Mouse (Mus musculus): ENCODE measurements around the gene Tecr. TPM values are rescaled to one million over a fixed set of nuclear protein-coding genes. Genes with fewer than 3 reads are reported as not detected.

Tecr gene
- polyA plus RNA-seq, 1 experiment from 2014 or later = 998 TPM

DNA sequence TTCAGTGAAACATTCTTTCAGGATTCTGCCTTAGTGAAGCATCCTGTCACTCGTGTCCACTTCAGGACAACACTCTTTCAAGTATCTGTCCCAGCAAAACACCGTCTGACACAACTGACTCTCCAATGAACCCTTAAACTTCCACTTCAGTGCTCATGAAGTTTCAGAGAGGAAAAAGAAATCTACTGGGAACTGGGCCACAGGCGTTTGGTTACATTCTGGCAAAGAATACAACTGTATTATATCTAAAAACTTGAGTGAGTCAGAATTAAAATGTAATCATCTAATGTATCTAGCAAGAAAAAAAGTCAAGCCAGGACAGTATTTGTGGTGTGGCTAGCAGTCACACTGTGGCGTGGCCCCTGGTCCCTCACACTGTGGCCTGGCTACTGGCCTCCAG lies 31.1 kb upstream of the Tecr start:
- Histone ChIP-seq H3K4me1 (replicated peaks) (no peaks in the 10 kb centered on the region), H3K4me3 (no peak overlapping the region)
- ATAC-seq (ENCODE audit: low FRiP score) = no peak

DNA sequence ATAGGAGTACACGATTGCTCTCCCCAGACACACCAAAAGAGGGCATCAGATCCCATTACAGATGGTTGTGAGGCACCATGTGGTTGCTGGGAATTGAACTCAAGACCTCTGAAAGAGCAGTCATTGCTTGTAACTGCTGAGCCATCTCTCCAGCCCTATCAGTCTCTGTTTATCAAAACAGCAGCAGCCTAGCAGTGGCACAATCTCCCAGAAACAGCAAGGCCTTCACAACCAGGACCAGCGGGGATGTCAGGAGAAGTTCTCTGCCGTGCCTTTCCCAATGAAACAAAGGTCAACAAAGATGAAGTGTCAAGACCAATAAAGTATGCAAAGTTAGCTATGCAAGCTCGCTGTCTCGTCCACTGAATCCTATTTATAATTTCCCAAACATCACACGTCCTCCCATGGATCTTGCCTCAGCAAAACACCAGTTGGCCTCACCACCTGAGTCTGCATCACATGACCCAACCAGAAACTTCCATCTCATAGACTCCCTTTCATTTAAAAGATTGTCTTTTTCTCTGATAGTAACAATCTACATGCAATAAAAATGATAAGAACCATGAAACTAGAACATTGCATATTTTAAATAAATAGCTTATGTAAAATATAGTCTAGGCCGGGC lies 24.4 kb upstream of the Tecr start:
- peaks cover 6% of the 10 kb centered on the region for H3K9me3 ChIP-seq
- H3K4me2 ChIP-seq = no peak overlapping the region
- 91% methylated on average over 7 of the region's 7 CpGs for WGBS
- H3K27me3 ChIP-seq = no peaks in the 10 kb centered on the region
- H3K4me1 ChIP-seq (replicated peaks) = no peaks in the 10 kb centered on the region
- no peaks in the 10 kb centered on the region for H3K36me3 ChIP-seq
- H3K27ac ChIP-seq = no peak overlapping the region
- no peak overlapping the region for H3K4me3 ChIP-seq
- H3K9ac ChIP-seq = no peak overlapping the region
- ATAC-seq (ENCODE audit: low FRiP score) = no peak

More for the DNA sequence above, 31.1 kb upstream of the Tecr start:
- Histone ChIP-seq H3K36me3 (no peaks in the 10 kb centered on the region), H3K27me3 (0 out of 2 replicates have a peak, but pooled peaks cover 5% of the 10 kb centered on the region), H3K27ac (no peak overlapping the region), H3K9me3 (peaks cover 6% of the 10 kb centered on the region), H3K4me2 (no peak overlapping the region), H3K9ac (no peak overlapping the region)
- 79% methylated on average over 4 of the region's 4 CpGs for WGBS

DNA sequence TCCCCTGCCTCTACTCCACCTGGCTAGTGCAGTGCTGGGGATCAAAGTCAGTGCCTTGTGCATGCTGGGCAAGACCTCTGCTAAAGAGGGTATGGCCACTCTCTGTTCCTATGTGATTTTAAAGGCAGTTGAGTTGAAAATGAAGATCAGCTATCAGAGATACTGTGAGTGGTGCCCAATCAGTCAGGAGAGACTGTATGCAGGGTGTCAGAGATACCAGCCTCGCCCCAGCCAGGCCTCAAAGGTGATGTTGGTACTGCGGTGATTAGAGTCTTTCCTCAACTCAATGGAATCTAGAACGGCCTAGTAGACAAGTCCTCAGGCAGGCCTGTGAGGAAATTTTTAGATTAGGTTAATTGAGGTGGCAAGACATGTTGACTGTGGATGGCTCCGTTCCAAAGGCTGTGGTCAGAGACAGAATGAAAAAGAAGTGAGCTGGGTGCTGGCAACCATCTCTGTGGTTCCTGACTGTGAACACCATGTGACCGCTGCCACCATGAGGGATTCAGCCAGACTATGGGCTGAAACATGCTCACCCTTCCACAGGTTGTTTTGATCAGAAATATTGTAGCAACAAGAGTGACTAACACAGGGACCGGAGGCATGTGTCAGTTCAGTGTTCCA lies 18.0 kb upstream of the Tecr start:
- no peak overlapping the region for H3K9ac ChIP-seq
- H3K4me2 ChIP-seq = no peak overlapping the region
- no peak overlapping the region for H3K4me3 ChIP-seq
- H3K27me3 ChIP-seq = 0 out of 2 replicates have a peak, but pooled peaks cover 2% of the 10 kb centered on the region
- no peaks in the 10 kb centered on the region for H3K36me3 ChIP-seq
- no peak for ATAC-seq (ENCODE audit: low FRiP score)
- WGBS = 92% methylated on average over 6 of the region's 6 CpGs
- 0 out of 2 replicates have a peak, but pooled peaks cover 4% of the 10 kb centered on the region for H3K4me1 ChIP-seq (replicated peaks)
- H3K27ac ChIP-seq = no peak overlapping the region
- H3K9me3 ChIP-seq = no peaks in the 10 kb centered on the region

DNA sequence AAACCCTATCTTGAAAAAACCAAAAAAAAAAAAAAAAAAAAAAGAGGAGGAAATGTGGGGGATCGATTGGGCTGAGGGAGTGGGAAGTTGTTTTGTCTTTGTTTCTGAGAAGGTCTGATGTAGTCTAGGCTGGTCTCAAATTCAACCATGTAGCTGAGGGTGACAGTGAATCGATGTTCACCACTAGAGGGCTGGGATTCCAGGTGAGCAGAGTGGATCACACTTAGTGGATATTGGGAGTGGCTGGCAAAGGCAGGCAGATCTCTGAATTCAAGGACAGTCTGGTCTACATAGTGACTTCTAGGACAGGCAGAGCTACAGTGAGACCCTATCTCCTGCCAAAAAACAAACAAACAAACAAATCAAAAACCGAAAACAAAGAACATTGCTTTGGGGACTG lies 17.0 kb upstream of the Tecr start:
- WGBS = 46% methylated on average over 3 of the region's 3 CpGs
- no peak overlapping the region for H3K9ac ChIP-seq
- 0 out of 2 replicates have a peak, but pooled peaks cover 2% of the 10 kb centered on the region for H3K27me3 ChIP-seq
- no peak for ATAC-seq (ENCODE audit: low FRiP score)
- no peaks in the 10 kb centered on the region for H3K36me3 ChIP-seq
- H3K4me1 ChIP-seq (replicated peaks) = 0 out of 2 replicates have a peak, but pooled peaks cover 4% of the 10 kb centered on the region
- no peak overlapping the region for H3K4me2 ChIP-seq
- no peak overlapping the region for H3K4me3 ChIP-seq
- no peaks in the 10 kb centered on the region for H3K9me3 ChIP-seq
- H3K27ac ChIP-seq = no peak overlapping the region

DNA sequence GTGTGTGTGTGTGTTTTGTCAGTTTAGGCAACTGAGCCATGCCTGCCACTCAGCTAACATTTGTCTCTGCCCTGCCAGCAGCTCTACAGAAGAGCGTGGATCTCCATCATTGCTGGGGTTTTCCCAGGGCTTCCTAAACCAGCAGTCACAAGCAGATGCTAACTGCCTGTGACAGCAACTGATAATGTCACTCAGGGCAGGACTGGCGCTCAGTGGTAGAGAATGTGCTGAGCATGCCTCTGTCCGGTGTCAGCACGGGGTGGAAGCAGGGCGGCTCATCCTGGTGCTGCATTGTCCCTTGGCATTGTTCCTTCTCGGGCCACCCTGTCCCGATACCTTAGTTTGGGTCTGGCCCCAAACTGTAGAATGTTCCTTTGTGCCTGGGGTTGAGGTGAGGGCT lies 15.8 kb upstream of the Tecr start:
- Histone ChIP-seq H3K4me3 (no peak overlapping the region), H3K27ac (no peak overlapping the region), H3K9ac (no peak overlapping the region), H3K9me3 (no peaks in the 10 kb centered on the region), H3K4me1 (replicated peaks) (0 out of 2 replicates have a peak, but pooled peaks cover 4% of the 10 kb centered on the region), H3K4me2 (no peak overlapping the region), H3K27me3 (0 out of 2 replicates have a peak, but pooled peaks cover 2% of the 10 kb centered on the region), H3K36me3 (no peaks in the 10 kb centered on the region)
- WGBS = 87% methylated on average over 7 of the region's 7 CpGs
- no peak for ATAC-seq (ENCODE audit: low FRiP score)

DNA sequence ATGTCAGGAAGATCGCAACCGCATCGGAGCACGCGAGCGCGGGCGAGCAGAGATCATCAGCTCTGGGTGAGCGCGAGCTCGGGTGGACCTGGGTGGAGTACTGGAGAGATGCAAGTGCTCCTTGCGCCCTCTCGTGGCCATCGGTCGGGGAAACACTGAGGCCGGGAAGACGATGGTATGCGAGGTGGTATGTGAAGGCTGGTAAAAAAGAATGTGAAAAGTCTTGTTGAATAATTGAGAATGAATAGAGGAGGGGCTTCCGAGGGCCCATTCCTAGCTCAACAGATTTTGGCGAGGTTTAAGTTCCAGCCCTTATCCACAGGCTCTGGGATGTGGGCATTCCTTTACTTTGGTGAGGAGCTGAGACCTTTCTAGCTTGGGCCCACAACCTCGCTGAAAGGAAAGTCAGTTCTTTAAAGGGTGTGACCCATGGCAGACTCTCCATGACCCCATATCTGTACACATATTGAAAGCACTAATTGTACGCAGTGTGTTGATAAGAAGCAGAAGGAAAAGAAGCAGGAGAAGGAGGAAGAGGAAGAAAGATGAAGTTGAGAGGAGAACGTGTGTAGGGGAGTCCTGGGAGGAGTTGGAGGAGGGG lies 14.7 kb upstream of the Tecr start:
- Histone ChIP-seq H3K4me3 (peak overlapping the region; percentile 42), H3K4me2 (peak overlapping the region; percentile 72), H3K4me1 (replicated peaks) (0 out of 2 replicates have a peak, but pooled peaks cover 4% of the 10 kb centered on the region), H3K9ac (peak overlapping the region; percentile 75), H3K9me3 (no peaks in the 10 kb centered on the region), H3K27me3 (0 out of 2 replicates have a peak, but pooled peaks cover 2% of the 10 kb centered on the region), H3K36me3 (no peaks in the 10 kb centered on the region), H3K27ac (peak overlapping the region; percentile 55; the same call in 1 of the 2 replicates)
- peak; percentile 94 for ATAC-seq (ENCODE audit: low FRiP score)
- WGBS = 10% methylated on average over 23 of the region's 23 CpGs

DNA sequence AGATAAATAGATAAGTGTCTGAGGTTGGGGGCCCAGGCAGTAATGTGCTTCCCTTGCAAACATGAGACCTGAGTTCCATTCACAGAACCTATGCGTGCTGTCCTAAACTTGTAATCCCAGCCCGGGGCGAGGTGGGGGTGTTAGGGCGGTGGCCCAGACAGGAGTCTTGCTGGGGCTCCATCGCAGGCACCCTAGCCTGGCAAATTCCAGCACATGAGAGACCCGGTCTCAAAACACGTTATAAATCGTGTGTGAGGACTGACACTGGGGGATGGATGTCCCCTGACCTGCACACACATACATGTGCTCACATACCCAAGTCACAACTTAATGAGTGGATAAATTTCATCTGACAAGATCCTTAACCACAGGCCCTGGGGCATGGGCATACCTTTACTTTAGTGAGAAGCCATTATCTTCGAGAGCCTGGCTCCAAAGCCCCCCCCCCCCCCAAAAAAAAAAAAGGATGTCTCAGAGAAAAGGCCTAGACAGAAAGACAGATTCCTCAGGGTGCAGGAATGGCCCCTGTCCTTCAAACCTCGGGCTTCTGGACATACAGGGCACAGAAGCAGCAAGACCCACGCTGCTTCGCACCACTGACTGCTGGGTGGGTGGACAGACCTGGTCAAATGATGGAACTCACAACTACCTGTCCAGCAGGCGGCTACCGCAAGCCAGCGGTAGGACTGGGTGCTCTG lies 14.1 kb upstream of the Tecr start:
- H3K4me1 ChIP-seq (replicated peaks) = 0 out of 2 replicates have a peak, but pooled peaks cover 4% of the 10 kb centered on the region
- ATAC-seq (ENCODE audit: low FRiP score) = peak; percentile 37; the same call in 1 of the 2 replicates
- H3K9ac ChIP-seq = peak overlapping the region; percentile 75
- peak overlapping the region; percentile 42 for H3K4me3 ChIP-seq
- peak overlapping the region; percentile 55; the same call in 1 of the 2 replicates for H3K27ac ChIP-seq
- 0 out of 2 replicates have a peak, but pooled peaks cover 2% of the 10 kb centered on the region for H3K27me3 ChIP-seq
- 56% methylated on average over 15 of the region's 15 CpGs for WGBS
- peak overlapping the region; percentile 72 for H3K4me2 ChIP-seq
- H3K9me3 ChIP-seq = no peaks in the 10 kb centered on the region
- no peaks in the 10 kb centered on the region for H3K36me3 ChIP-seq

DNA sequence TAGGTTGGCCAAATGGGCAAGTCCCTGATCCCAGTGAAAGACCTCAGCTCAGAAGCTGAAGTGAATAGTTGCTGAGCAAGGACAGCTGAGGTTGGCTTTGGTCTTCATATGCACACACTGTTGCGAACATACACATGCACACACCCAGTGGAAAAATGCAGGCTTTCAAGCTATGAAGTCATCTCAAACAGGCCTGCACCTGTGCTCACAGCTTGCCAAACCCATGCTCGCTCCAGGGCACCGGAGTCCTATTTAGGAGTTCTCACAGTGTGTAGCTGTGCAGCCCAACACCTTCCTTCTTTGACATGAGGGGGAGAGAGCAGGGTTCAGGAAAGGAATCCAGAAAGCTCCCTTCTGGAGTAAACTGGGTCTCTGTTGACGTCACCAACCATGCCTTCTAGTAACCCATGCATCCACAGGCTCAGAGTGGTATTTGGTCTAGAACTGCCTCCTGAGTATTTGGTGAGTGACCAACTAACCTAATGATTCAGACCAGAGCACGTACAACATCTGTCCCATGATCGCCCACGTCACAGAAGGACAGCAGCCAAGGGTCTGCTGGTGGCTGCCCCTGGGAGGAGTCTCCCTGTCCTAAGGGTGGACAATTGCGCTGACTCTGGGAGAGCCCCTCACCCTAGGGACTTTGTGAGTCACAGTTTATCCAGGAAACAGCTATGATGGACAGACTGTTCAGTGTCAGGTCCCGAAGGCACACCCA lies 12.0 kb upstream of the Tecr start:
- no peak overlapping the region for H3K4me3 ChIP-seq
- no peaks in the 10 kb centered on the region for H3K36me3 ChIP-seq
- H3K4me2 ChIP-seq = no peak overlapping the region
- WGBS = 93% methylated on average over 9 of the region's 9 CpGs
- H3K9me3 ChIP-seq = no peaks in the 10 kb centered on the region
- H3K27me3 ChIP-seq = 0 out of 2 replicates have a peak, but pooled peaks cover 2% of the 10 kb centered on the region
- no peak for ATAC-seq (ENCODE audit: low FRiP score)
- 0 out of 2 replicates have a peak, but pooled peaks cover 4% of the 10 kb centered on the region for H3K4me1 ChIP-seq (replicated peaks)
- no peak overlapping the region for H3K9ac ChIP-seq
- no peak overlapping the region for H3K27ac ChIP-seq

DNA sequence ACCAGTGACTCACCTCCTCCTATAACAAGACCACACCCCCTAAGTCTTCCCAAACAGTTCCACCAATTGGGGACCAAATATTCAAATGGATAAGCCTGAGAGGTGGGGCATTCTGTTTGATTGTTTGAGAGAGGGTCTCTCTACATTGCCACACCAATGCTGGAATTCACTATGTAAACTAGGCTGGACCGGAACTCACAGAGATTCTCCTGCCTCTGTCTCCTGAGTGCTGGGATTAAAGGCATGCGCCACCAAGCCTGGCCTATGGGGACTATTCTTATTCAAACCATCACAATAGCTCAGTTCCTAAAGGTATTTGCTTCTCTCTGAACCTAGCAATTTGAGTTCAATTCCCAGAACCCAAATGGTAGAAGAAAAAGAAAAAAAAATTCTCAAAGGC lies 10.8 kb upstream of the Tecr start:
- Histone ChIP-seq H3K27ac (no peak overlapping the region), H3K36me3 (peaks cover 9% of the 10 kb centered on the region), H3K27me3 (0 out of 2 replicates have a peak, but pooled peaks cover 2% of the 10 kb centered on the region), H3K4me2 (no peak overlapping the region), H3K4me1 (replicated peaks) (0 out of 2 replicates have a peak, but pooled peaks cover 4% of the 10 kb centered on the region), H3K9me3 (no peaks in the 10 kb centered on the region), H3K4me3 (no peak overlapping the region), H3K9ac (no peak overlapping the region)
- WGBS = 94% methylated on average over 2 of the region's 2 CpGs
- ATAC-seq (ENCODE audit: low FRiP score) = no peak

DNA sequence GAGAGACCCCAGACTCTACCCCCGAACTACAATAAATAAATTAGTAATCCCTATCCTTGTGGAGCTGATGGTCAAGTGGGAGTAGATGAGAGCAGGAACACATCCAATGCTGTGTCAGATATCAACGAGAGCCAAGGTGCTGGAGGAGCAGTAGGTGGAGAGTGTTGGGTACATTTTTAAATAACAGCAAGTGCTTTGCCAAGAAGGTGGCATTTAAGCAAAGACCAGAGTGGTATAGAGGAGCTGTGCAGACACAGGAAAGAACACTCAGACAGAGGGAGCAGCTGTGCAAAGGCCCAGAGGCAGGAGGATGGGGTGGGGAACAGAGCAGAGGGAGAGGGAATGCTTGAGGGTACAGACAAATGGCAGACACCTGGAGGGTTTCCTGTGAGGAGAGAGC lies 9.3 kb upstream of the Tecr start:
- Histone ChIP-seq H3K27ac (no peak overlapping the region), H3K27me3 (no peaks in the 10 kb centered on the region), H3K4me2 (no peak overlapping the region), H3K9ac (no peak overlapping the region), H3K9me3 (no peaks in the 10 kb centered on the region), H3K36me3 (peaks cover 23% of the 10 kb centered on the region), H3K4me3 (no peak overlapping the region), H3K4me1 (replicated peaks) (0 out of 2 replicates have a peak, but pooled peaks cover 2% of the 10 kb centered on the region)
- WGBS = 86% methylated on average over 2 of the region's 2 CpGs
- no peak for ATAC-seq (ENCODE audit: low FRiP score)

DNA sequence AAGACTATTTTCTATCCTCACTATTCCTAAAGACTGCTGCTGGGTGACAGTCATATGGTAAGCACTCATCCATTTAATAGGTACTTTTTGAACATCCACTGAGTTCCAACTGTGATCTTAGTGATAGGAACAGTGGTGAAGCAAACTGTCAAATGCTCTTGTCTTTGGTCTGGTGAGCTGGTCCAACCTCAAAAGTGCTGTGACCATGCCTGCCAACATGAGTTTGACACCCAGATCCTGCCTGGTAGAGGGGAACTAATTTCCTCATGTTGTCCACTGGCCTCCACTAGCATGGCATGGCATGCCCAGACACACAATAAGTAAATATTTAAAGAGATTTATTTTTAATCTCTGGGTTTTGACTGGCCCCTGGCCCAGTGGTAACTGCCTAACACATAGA lies 8.9 kb upstream of the Tecr start:
- no peaks in the 10 kb centered on the region for H3K9me3 ChIP-seq
- H3K27me3 ChIP-seq = no peaks in the 10 kb centered on the region
- no peaks in the 10 kb centered on the region for H3K4me1 ChIP-seq (replicated peaks)
- no peak for ATAC-seq (ENCODE audit: low FRiP score)
- H3K4me2 ChIP-seq = no peak overlapping the region
- H3K27ac ChIP-seq = no peak overlapping the region
- no peak overlapping the region for H3K9ac ChIP-seq
- peaks cover 28% of the 10 kb centered on the region for H3K36me3 ChIP-seq
- no peak overlapping the region for H3K4me3 ChIP-seq
